ENCODE assay signal across 9 mouse cellular contexts in genomic region chr1:131937659-131938305, GRCm38 (mm10). TPM values are rescaled to one million over a fixed set of nuclear protein-coding genes. Genes with fewer than 3 reads are reported as not detected.
DNase-seq lines count a peak whose midpoint lies in the region; ATAC-seq and TF ChIP-seq lines count a peak whose summit lies in the region.
"Had no signal": no experiment of that assay in that cellular context is flagged by ENCODE, and none has a peak within 500 bp of the region (broad histone marks: within the 10 kb centered on the region; RNA-seq: fewer than 3 reads in every experiment).

No protein-coding gene starts in this region.

- CTCF ChIA-PET in Patski (lab: Charles Lee) = interaction anchor here (1.0 to 3.5 kb wide), 8 partner anchors 9 to 216 kb away, joined by 3 to 24 read pairs (median 3); no protein-coding TSS in a partner anchor

- H3K4me3 ChIP-seq in hindbrain, embryonic 16.5 days (ENCODE audit: low read length) = no peak overlapping the region

- in situ Hi-C loops in Patski (cut with MboI; ENCODE audit: low pct_unique_long_range_greater_than_20kb) = loop anchor here (5.0 kb wide), 1 partner anchor 40 kb away; no protein-coding TSS in a partner anchor

- H3K9ac ChIP-seq in hindbrain, embryonic 16.5 days (ENCODE audit: low read depth, low read length) = no peak overlapping the region

- peak; percentile 79 for TF ChIP-seq CTCF in Patski (IDR thresholded peaks at IDR 0.05)

- no peaks in the 10 kb centered on the region for H3K9me3 ChIP-seq in hindbrain, embryonic 16.5 days (ENCODE audit: control insufficient read depth, low read length)

- DNase-seq in Patski (ENCODE audit: low read depth, low spot score) = no peak
- DNase-seq in cerebellum, adult 18-20 months = peak; percentile 66 to 69
- DNase-seq in layer of hippocampus, postnatal 25 days (ENCODE audit: extremely low spot score in 1 of 2, low spot score in 1 of 2) = peak; percentile 39 to 69
- peak; percentile 84 for DNase-seq in lung, postnatal 36 days
- peak; percentile 82 to 83 for DNase-seq in right cerebral cortex, adult 2 months (ENCODE audit: low spot score in 2 of 2)
- no peak for DNase-seq in yolk sac, embryonic 10.5 days (ENCODE audit: low spot score)

- no peak overlapping the region for H3K4me2 ChIP-seq in hindbrain, embryonic 16.5 days (ENCODE audit: low read length)

- peaks cover 4% of the 10 kb centered on the region for H3K36me3 ChIP-seq in hindbrain, embryonic 16.5 days (ENCODE audit: control insufficient read depth, insufficient read depth, low read length)

- no peak overlapping the region for H3K27ac ChIP-seq in hindbrain, embryonic 16.5 days (ENCODE audit: low read depth, low read length)
- H3K27ac ChIP-seq: macrophage had no signal

- no peaks in the 10 kb centered on the region for H3K4me1 ChIP-seq in hindbrain, embryonic 16.5 days (ENCODE audit: control insufficient read depth, insufficient read depth, low read depth, low read length)

- ATAC-seq in Patski = no peak
- peak; percentile 76 for ATAC-seq in frontal cortex, adult (ENCODE audit: low TSS enrichment)
- ATAC-seq in hindbrain, embryonic 16.5 days = peak; percentile 69; the same call in 1 of the 2 replicates

- H3K27me3 ChIP-seq in Patski = no peaks in the 10 kb centered on the region
- no peaks in the 10 kb centered on the region for H3K27me3 ChIP-seq in hindbrain, embryonic 16.5 days (replicated peaks; ENCODE audit: control insufficient read depth, insufficient read depth, low read length)

- 41% methylated on average over 6 of the region's 6 CpGs for WGBS in hindbrain, embryonic 16.5 days

- POLR2A ChIA-PET in Patski (lab: Charles Lee) = no interaction called here

RNA-seq across cellular contexts. Expression of gene Slc45a3, which starts 25.0 kb away (rescaled TPM):
- 0.65 TPM for polyA plus RNA-seq in Patski (2021)
- 0.96 and 1.5 TPM in 2 replicates for polyA plus RNA-seq in hindbrain, embryonic 16.5 days (2015; fragmentation: Nextera tagmentation; extraction: Ambion mirVana)
- 1 to 10 TPM; 2.4 TPM for total RNA-seq in layer of hippocampus, postnatal 25 days (2021)

RNA-seq across cellular contexts. Expression of gene Nucks1, which starts 27.4 kb away (rescaled TPM):
- 37.8 TPM for polyA plus RNA-seq in Patski (2021)
- polyA plus RNA-seq in hindbrain, embryonic 16.5 days (2015; fragmentation: Nextera tagmentation; extraction: Ambion mirVana) = 45.0 and 47.7 TPM in 2 replicates
- 100 to 1,000 TPM; 150 to 157 TPM for total RNA-seq in layer of hippocampus, postnatal 25 days (2021)

Comparison
In these comparisons a context has a peak if more than half of its experiments do, and no peak if none do; other contexts are left out.
1. DNase-seq: peak in cerebellum, adult 18-20 months (2 of 2), layer of hippocampus, postnatal 25 days (2 of 2), lung, postnatal 36 days (single experiment) and right cerebral cortex, adult 2 months (2 of 2); none in Patski (single experiment) and yolk sac, embryonic 10.5 days (single experiment).